Mouse (Mus musculus): ENCODE measurements around the gene Oas3.

Oas3 gene

GRCm38 (mm10) chr5:120703660-120704059, 73.8 kb downstream of the Oas3 start:
- in situ Hi-C loops (cut with MseI, MboI) = no loop called here
